Mouse (Mus musculus) liver, embryonic 12.5 days (tissue): ENCODE measurements at regions not wholly inside any gene's neighbourhood (a gene's known extent, or its start where the extent isn't known, plus 50 kb on each side); places are given as distances from the start of the nearest gene placed in this dataset.

Experiments
- ATAC-seq: fragments of 200-750 bp; cut with Nextera tagmentation; 2 replicates; pipeline ENCODE4 v1.8.0; 2017; ENCODE audit warnings: moderate number of reproducible peaks, mild to moderate bottlenecking, moderate library complexity
- H3K27ac ChIP-seq: fragments of 300-500 bp; sonication (generic); 2 replicates; pipeline ENCODE4 v1.5.1; 2016; ENCODE audit warnings: mild to moderate bottlenecking
- H3K27me3 ChIP-seq: fragments of 300-500 bp; sonication (generic); replicated peaks from 2 replicates; pipeline ENCODE4 v1.6.1; 2016; ENCODE audit warnings: mild to moderate bottlenecking, moderate library complexity
- H3K36me3 ChIP-seq: fragments of 300-500 bp; sonication (generic); 2 replicates; pipeline ENCODE4 v1.6.1; 2016; ENCODE audit warnings: mild to moderate bottlenecking, moderate library complexity
- H3K4me1 ChIP-seq: fragments of 300-500 bp; sonication (generic); 2 replicates; pipeline ENCODE4 v1.6.1; 2016
- H3K4me2 ChIP-seq: fragments of 300-500 bp; sonication (generic); 2 replicates; pipeline ENCODE4 v1.6.1; 2016; ENCODE audit warnings: mild to moderate bottlenecking, moderate library complexity
- H3K4me3 ChIP-seq: fragments of 300-500 bp; sonication (generic); 2 replicates; pipeline ENCODE4 v1.5.1; 2016; ENCODE audit warnings: mild to moderate bottlenecking, moderate library complexity
- H3K9ac ChIP-seq: fragments of 300-500 bp; sonication (generic); 2 replicates; pipeline ENCODE4 v1.6.1; 2016; ENCODE audit warnings: mild to moderate bottlenecking, moderate library complexity
- H3K9me3 ChIP-seq: fragments of 300-500 bp; sonication (generic); replicated peaks from 2 replicates; pipeline ENCODE4 v1.6.1; 2016; ENCODE audit warnings: mild to moderate bottlenecking, moderate library complexity
- WGBS: fragments of 180-500 bp; shearing (Covaris S2); methylation state at CpG from one replicate; pipeline ENCODE4 v1.1.7; 2016; ENCODE audit not compliant: insufficient replicate concordance; 5-methylcytosine and 5-hydroxymethylcytosine counted together

DNA sequence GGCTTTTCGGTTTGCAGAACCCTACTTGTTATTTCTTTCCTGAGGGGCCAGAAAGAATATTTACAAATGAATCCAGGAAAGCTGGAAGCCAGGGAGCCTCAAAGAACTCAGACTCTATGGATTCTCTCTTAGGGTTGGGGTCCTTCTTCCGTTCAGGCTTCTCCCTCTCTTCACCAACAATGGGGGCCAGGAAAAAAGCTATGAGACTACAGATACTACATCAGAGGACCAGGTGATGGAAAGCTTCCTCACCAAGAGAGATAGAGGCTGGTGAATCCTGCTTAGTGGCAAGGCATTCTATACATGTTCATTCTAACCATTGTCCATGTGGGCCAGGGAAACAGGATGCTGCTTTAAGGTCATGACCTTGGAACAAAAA, 434.9 kb downstream of the Cmpk2 start:
- Histone ChIP-seq H3K36me3 (no peaks in the 10 kb centered on the region), H3K4me1 (no peaks in the 10 kb centered on the region), H3K9me3 (no peaks in the 10 kb centered on the region), H3K4me2 (no peak overlapping the region), H3K27ac (no peak overlapping the region), H3K9ac (no peak overlapping the region), H3K27me3 (no peaks in the 10 kb centered on the region), H3K4me3 (no peak overlapping the region)
- no peak for ATAC-seq
- WGBS = 33% methylated on average over 2 of the region's 2 CpGs

DNA sequence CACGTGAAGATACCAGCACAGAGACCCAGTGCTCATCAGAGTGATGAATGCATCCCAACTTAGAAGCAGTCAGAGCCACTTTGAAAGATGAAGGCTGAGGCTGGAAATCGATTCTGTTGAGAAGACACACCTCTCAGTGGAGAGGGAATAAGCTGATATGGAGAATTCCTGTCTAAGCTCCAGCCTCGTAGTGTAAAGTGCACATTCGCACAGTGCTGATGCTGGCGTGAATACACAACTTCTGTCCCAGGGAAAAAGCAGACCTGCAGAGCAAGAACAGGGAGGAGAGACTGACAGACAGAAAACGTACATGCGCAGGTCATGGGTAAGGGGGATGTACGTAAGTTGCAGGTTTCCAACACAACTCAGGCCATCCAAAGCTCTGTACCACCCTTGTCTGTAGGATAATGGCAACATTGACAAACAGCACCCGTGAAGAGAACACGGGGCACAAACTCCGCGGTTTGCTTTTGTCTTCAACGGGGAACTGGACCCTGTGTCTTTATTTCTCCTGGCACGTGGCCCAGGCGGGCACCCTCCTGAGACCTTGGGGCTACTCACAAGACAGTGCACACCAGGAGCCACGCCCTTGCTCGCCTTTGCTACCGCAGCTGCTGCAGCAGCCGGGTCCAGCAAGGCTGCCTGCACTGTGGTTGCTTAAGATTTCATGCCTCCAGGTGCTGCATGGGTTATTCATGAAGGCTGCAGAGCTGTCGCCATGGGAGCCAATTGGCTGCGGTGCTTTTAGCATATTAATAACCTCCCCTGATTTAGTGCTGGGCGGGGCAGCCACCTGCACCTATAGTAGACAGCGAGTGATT, 434.3 kb downstream of the Cmpk2 start:
- Histone ChIP-seq H3K4me1 (no peaks in the 10 kb centered on the region), H3K4me2 (no peak overlapping the region), H3K9me3 (no peaks in the 10 kb centered on the region), H3K4me3 (no peak overlapping the region), H3K9ac (no peak overlapping the region), H3K27me3 (no peaks in the 10 kb centered on the region), H3K27ac (no peak overlapping the region), H3K36me3 (no peaks in the 10 kb centered on the region)
- ATAC-seq = no peak
- WGBS = 36% methylated on average over 23 of the region's 23 CpGs

DNA sequence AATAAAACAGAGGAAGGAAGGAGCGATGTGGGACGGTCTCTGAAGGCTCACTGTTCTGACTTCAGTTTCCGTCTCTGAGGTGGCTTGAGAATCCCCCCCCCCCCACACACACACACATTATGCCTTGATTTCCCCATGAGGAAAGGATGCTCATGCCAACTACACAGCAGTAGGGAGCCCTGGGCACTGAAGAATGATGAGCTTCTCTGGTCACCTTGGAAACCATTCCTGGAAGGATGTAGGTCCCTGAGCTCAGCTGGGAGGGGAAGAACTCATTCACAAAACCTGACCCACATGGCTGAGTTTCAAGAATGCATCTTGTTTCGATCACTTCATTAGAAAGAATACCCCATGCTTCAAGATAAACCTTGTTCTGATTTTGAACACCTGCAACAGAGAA, 422.2 kb downstream of the Cmpk2 start:
- Histone ChIP-seq H3K4me2 (no peak overlapping the region), H3K9ac (no peak overlapping the region), H3K4me1 (no peaks in the 10 kb centered on the region), H3K27ac (no peak overlapping the region), H3K4me3 (no peak overlapping the region), H3K27me3 (no peaks in the 10 kb centered on the region), H3K36me3 (no peaks in the 10 kb centered on the region), H3K9me3 (no peaks in the 10 kb centered on the region)
- 70% methylated on average over 4 of the region's 4 CpGs for WGBS
- ATAC-seq = no peak

DNA sequence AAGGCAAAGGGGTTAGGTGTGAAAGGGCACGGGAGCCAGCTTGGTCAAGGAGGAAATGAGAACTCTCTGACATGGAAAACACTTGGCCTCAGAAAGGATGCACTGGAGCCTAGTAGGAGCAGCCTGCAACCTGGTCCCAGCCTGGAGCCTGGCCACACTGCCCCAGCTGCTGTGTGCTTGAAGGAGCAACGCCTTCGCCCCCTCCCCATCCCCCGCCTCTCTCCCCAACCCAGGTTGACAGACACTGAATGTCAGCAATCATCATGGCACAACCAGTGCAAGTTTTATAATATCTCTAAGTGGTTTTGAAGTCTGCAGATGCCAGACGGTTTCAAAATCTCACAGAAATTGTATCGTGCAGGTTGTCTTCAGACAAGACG, 417.6 kb downstream of the Cmpk2 start:
- Histone ChIP-seq H3K9me3 (no peaks in the 10 kb centered on the region), H3K27me3 (no peaks in the 10 kb centered on the region), H3K4me1 (no peaks in the 10 kb centered on the region), H3K4me3 (no peak overlapping the region), H3K9ac (no peak overlapping the region), H3K36me3 (no peaks in the 10 kb centered on the region), H3K27ac (no peak overlapping the region), H3K4me2 (no peak overlapping the region)
- WGBS = 63% methylated on average over 7 of the region's 7 CpGs
- ATAC-seq = no peak

DNA sequence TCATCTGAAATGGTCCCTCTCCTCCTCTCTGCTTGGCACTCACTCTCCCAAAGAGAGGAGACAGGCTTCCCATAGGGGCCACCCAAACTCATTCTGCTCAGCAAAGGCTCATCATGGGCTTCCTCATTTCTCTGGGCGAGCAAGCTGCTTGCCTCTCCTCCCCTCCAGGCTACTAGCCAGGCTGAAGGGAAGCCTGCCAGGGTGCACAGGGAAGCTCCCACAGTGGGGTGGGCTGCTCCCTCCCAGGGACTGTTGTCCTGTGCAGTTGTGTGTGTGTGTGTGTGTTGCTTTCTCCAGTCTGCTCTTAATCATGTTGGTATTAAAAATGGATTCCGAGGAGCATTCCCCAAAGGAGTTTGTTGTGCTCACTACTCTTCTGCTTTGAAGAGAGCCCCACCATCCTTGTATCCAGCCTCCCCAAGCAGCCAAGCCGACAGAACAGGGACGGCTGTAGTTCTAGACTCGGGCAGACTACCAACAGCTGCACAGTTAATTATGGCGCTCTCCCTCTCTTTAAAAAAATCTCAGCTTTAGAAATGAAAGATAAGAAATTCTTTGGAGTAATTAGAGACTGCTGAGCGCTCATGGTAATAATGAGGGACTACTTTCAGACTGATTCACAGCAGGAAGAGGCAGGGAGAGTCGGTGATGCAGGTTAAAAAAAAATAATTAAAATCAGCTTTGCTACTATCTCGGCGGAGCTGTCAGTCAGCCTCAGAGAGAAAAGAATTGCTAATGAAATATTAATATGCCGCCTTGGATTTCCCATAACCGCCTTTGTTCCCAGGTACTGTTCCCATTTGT, 417.0 kb downstream of the Cmpk2 start:
- Histone ChIP-seq H3K4me2 (no peak overlapping the region), H3K4me3 (no peak overlapping the region), H3K9me3 (no peaks in the 10 kb centered on the region), H3K4me1 (no peaks in the 10 kb centered on the region), H3K27ac (no peak overlapping the region), H3K9ac (no peak overlapping the region), H3K27me3 (no peaks in the 10 kb centered on the region), H3K36me3 (no peaks in the 10 kb centered on the region)
- 51% methylated on average over 12 of the region's 12 CpGs for WGBS
- ATAC-seq = no peak

DNA sequence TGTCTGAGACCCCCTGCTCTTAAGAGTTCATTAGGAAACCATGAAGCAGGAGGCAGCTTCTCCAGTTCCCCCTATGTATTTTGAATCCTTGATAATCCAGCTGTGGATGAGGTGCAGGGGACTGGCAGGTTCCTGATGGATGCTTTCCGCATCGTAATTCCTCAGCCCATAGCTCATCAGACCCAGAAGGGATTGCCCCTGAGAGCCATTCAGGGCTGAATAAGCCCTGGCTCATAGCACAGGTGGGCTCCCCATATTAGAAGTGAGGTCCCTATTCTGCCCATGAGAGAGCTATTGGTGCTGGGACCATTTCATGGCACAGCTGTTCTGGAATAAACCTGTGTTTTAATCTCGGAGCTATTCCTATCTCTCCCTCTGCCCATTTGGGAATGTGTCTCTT, 416.1 kb downstream of the Cmpk2 start:
- Histone ChIP-seq H3K9ac (no peak overlapping the region), H3K4me3 (no peak overlapping the region), H3K9me3 (no peaks in the 10 kb centered on the region), H3K27ac (no peak overlapping the region), H3K36me3 (no peaks in the 10 kb centered on the region), H3K4me2 (no peak overlapping the region), H3K4me1 (no peaks in the 10 kb centered on the region), H3K27me3 (no peaks in the 10 kb centered on the region)
- no peak for ATAC-seq
- 70% methylated on average over 3 of the region's 3 CpGs for WGBS

DNA sequence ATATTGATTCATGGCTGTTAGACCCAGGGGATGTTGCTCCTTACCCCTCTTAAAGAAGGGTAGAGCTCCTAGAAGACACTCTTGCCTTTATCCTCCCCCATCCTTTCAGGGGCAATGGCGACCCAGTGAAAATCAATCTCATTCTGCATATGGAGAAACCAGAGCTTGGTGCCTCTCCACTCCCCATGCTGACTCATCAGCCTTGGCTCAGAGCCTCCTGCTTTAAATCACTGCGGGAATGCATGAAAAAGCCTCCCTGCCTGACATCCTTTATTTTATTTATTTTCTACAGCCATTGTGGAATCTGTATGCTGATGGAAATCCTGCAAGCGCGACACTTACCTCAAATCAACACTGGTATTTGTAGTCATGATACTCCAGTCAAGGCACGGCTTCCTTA, 415.2 kb downstream of the Cmpk2 start:
- Histone ChIP-seq H3K4me1 (no peaks in the 10 kb centered on the region), H3K36me3 (no peaks in the 10 kb centered on the region), H3K27me3 (no peaks in the 10 kb centered on the region), H3K9ac (no peak overlapping the region), H3K4me3 (no peak overlapping the region), H3K27ac (no peak overlapping the region), H3K9me3 (no peaks in the 10 kb centered on the region), H3K4me2 (no peak overlapping the region)
- no peak for ATAC-seq
- 45% methylated on average over 5 of the region's 5 CpGs for WGBS

DNA sequence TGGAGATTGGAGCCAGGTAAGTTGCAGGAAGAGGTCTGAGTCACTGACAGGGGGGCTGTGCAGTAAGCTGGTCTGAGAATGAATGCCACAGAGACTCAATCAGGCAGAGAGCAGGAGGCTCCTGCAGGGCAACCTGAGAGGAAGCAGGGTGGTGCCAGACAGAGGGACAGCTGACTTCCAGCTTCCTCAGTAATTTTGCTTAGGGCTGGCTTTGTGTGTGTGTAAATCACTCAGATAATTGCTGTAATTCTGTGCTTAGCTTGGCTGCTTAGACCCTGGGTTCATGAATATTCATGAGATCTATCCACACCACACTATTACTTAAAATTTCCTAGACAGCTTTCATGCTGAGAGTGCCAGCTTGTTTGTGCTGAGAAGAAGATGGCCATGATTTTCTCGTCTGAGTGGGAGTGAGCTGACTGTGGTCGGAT, 408.7 kb downstream of the Cmpk2 start:
- Histone ChIP-seq H3K4me1 (no peaks in the 10 kb centered on the region), H3K27me3 (no peaks in the 10 kb centered on the region), H3K4me2 (no peak overlapping the region), H3K9ac (no peak overlapping the region), H3K4me3 (no peak overlapping the region), H3K27ac (no peak overlapping the region), H3K9me3 (no peaks in the 10 kb centered on the region), H3K36me3 (no peaks in the 10 kb centered on the region)
- 52% methylated on average over 2 of the region's 2 CpGs for WGBS
- no peak for ATAC-seq

DNA sequence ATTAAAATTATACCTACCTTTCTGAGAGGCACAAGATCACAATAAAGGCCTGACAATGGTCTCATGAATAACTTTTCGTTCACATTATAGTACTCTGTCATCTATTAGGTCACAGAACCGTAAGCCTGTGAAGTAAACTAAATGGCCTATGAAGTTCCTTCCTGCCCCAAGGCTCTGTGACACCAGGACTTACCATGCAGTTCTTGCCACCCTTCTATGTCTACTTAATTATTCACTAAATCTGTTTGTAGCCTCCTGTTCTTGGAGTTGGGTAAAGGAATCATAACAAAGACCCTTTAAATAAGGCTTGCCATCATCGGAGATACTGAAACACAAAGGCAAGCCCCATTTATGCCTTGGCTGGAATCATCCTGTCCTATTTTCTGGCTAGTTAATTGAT, 408.3 kb downstream of the Cmpk2 start:
- Histone ChIP-seq H3K4me2 (no peak overlapping the region), H3K4me1 (no peaks in the 10 kb centered on the region), H3K9me3 (no peaks in the 10 kb centered on the region), H3K36me3 (no peaks in the 10 kb centered on the region), H3K9ac (no peak overlapping the region), H3K4me3 (no peak overlapping the region), H3K27me3 (no peaks in the 10 kb centered on the region), H3K27ac (no peak overlapping the region)
- no peak for ATAC-seq
- 67% methylated on average over 3 of the region's 3 CpGs for whole genome bisulfite sequencing

DNA sequence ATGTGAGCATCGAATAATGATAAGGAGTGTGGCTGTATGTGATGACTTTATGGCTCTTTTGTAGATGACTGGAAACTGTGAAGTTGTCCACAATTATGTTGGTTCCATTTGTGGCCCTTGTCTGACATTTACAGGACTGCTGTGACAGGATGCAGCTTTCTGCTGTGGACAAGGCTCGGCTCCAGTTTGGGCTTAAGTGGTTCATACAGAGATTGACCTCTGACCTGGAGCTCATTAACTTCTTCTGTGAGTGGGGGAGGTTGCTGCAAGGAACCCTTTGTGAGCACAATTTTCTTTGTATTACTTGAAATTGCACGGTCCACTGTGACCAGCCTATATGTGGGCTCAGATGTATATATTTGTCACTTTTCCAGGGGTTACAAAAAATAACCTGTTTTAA, 403.5 kb downstream of the Cmpk2 start:
- Histone ChIP-seq H3K4me3 (no peak overlapping the region), H3K4me1 (no peaks in the 10 kb centered on the region), H3K36me3 (no peaks in the 10 kb centered on the region), H3K27ac (no peak overlapping the region), H3K27me3 (no peaks in the 10 kb centered on the region), H3K9me3 (no peaks in the 10 kb centered on the region), H3K9ac (no peak overlapping the region), H3K4me2 (no peak overlapping the region)
- ATAC-seq = no peak
- 44% methylated on average over 3 of the region's 3 CpGs for WGBS

DNA sequence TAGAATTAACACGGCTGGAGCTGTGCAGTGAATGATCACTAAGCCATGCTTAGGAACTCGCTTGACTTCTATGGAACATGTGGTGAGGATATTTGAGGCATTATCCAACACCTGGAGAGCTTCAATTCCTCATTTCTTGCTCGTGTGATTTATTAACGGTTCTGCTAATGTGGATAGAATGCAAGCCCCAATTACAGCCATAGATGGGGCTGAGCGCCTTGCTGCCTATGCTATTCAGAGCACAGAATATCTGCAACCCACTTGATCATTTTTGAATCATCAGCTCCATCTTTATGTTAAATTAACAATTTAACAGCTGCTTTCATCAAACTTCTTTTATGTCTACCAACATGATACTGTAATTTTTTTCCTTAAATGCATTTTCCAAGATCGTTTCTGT, 398.7 kb downstream of the Cmpk2 start:
- WGBS = 58% methylated on average over 6 of the region's 6 CpGs
- no peak overlapping the region for H3K27ac ChIP-seq
- no peaks in the 10 kb centered on the region for H3K4me1 ChIP-seq
- H3K9me3 ChIP-seq = no peaks in the 10 kb centered on the region
- H3K4me3 ChIP-seq = no peak overlapping the region
- no peak for ATAC-seq
- H3K4me2 ChIP-seq = no peak overlapping the region
- no peak overlapping the region for H3K9ac ChIP-seq
- H3K27me3 ChIP-seq = no peaks in the 10 kb centered on the region
- H3K36me3 ChIP-seq = no peaks in the 10 kb centered on the region

DNA sequence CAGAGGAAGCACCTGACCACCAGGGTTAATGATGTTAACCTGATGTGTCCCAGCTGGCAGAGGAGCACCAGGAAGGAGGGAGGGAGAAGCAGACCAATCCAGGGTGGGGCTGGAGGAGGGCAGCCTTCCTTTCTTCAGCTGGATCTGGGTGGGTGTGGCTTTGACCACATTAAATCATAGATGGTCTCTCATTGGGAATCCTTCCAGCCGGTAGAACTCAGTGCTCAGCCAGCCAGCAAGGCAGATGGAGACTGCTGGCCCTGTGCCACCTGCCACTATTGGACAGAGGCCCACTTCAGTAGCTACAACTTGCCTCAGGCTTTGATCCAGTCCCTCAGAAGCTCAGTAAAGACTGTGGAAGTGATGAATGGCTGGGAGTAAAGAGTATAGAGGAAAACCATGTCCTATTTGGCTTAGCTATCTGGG, 386.1 kb downstream of the Cmpk2 start:
- Histone ChIP-seq H3K36me3 (no peaks in the 10 kb centered on the region), H3K4me1 (no peaks in the 10 kb centered on the region), H3K27ac (no peak overlapping the region), H3K27me3 (no peaks in the 10 kb centered on the region), H3K4me3 (no peak overlapping the region), H3K9me3 (no peaks in the 10 kb centered on the region), H3K9ac (no peak overlapping the region), H3K4me2 (no peak overlapping the region)
- ATAC-seq = no peak
- WGBS = 40% methylated on average over 1 of the region's 1 CpGs
